Mouse (Mus musculus): Measurements from ENCODE around the gene Adamts17. TPM values are rescaled to one million over a fixed set of nuclear protein-coding genes. Genes with fewer than 3 reads are reported as not detected.

The Adamts17 gene
- polyA plus RNA-seq, 1 experiment from 2014 or later = 4.6 TPM

DNA sequence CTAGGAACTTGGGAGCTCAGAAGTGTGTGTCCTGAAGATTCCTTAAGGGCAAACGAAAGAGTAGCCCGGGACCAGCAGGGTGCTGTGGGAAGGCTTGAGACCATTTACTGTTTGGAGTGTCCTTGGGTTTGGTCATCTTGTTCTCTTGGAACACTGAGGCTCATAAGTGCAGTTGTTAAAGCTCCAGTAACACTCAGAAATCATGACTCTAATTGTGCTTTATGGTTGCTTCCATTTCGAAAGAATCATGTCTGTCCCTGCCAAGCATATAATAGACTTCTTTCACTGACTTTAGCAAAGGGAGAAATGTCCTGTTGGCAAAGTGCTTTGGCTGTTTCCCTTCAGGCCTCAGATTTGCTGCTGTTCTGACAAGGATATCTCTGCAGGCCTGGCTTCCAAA lies 210.9 kb downstream of the Adamts17 start:
- WGBS = 82% methylated on average over 3 of the region's 3 CpGs
- Histone ChIP-seq H3K27me3 (ENCODE audit: insufficient read depth, poor library complexity, severe bottlenecking) (no peaks in the 10 kb centered on the region), H3K27ac (0 out of 2 replicates have a peak overlapping the region, but pooled peaks have one; percentile 32), H3K4me3 (no peak overlapping the region), H3K36me3 (no peaks in the 10 kb centered on the region), H3K4me1 (peaks cover 29% of the 10 kb centered on the region), H3K9me3 (no peaks in the 10 kb centered on the region)
- no peak for DNase-seq (ENCODE audit: low spot score)

- Histone ChIP-seq H3K27ac (0 out of 2 replicates have a peak overlapping the region, but pooled peaks have one; percentile 32), H3K4me3 (no peak overlapping the region), H3K36me3 (no peaks in the 10 kb centered on the region), H3K9me3 (no peaks in the 10 kb centered on the region), H3K27me3 (ENCODE audit: insufficient read depth, poor library complexity, severe bottlenecking) (no peaks in the 10 kb centered on the region), H3K4me1 (peaks cover 31% of the 10 kb centered on the region)
- no peak for DNase-seq (ENCODE audit: low spot score)
- WGBS = 55% methylated on average over 7 of the region's 7 CpGs
Measured at GRCm38 (mm10) chr7:67051089-67051718, 211.7 kb downstream of the Adamts17 start.

DNA sequence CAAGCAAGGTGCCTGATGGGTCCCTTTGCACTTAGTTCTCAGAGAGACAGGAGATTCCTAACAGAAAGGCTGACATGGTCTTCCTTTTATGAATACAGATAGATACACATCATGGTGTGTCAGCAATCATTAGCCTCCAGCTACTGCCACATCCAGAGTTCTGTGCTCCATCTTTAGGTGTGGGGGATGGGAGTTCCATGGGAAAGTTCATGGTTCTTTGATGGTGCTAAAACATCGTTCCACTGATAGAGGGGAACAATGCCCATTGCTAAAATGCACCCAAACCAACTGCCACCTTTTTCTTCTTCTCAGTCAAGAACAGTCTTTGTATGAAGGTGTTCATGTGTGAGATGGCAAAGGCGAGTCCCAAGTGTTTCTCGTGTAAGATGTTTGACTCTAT lies 215.3 kb downstream of the Adamts17 start:
- H3K4me3 ChIP-seq = no peak overlapping the region
- 0 out of 2 replicates have a peak overlapping the region, but pooled peaks have one; percentile 42 for H3K27ac ChIP-seq
- 86% methylated on average over 3 of the region's 3 CpGs for WGBS
- DNase-seq (ENCODE audit: low spot score) = no peak
- H3K9me3 ChIP-seq = no peaks in the 10 kb centered on the region
- H3K36me3 ChIP-seq = no peaks in the 10 kb centered on the region
- H3K4me1 ChIP-seq = peaks cover 31% of the 10 kb centered on the region
- H3K27me3 ChIP-seq (ENCODE audit: insufficient read depth, poor library complexity, severe bottlenecking) = no peaks in the 10 kb centered on the region

DNA sequence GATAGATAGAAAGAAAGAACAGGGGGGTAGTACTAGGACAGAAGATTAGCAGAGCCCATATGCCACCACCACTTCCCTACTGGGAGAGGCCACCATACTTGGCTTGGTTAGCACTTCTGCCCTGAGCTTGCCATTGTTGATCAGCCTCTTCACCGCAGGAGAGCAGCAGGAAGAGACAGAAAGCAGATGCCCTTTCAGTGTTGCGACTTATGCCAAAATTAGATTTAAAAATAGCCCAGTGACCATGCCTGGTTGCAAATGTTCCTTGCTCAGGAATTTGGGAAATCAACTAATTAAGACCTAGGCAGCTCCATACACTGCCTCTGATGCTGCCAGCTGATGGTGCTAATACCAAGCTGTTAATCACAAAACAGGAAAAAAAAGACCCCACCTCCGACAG lies 216.0 kb downstream of the Adamts17 start:
- WGBS = 40% methylated on average over 3 of the region's 3 CpGs
- H3K27me3 ChIP-seq (ENCODE audit: insufficient read depth, poor library complexity, severe bottlenecking) = no peaks in the 10 kb centered on the region
- H3K27ac ChIP-seq = peak overlapping the region; percentile 42; the same call in 1 of the 2 replicates
- H3K4me3 ChIP-seq = no peak overlapping the region
- peaks cover 31% of the 10 kb centered on the region for H3K4me1 ChIP-seq
- no peaks in the 10 kb centered on the region for H3K9me3 ChIP-seq
- H3K36me3 ChIP-seq = no peaks in the 10 kb centered on the region
- no peak for DNase-seq (ENCODE audit: low spot score)

DNA sequence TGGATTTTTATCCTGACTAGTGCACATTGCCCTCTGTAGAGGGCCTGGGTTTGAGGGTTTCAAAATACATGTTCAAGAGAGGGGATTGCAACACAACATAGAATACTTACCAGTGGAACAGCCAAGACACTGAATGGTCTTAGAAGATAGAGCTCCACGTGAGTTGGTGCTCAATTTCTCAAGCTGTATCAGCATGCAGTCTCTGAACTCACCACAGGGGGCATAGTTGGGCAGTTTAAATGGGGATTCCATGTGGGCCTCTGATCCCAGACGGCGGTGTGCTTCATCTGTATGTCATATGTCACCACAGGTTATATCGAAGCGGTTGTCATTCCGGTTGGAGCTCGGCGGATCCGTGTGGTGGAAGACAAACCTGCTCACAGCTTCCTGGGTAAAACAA lies 222.2 kb downstream of the Adamts17 start:
- Histone ChIP-seq H3K27me3 (ENCODE audit: insufficient read depth, poor library complexity, severe bottlenecking) (no peaks in the 10 kb centered on the region), H3K9me3 (no peaks in the 10 kb centered on the region), H3K27ac (no peak overlapping the region), H3K36me3 (no peaks in the 10 kb centered on the region), H3K4me1 (peaks cover 9% of the 10 kb centered on the region; the same call in 1 of the 2 replicates), H3K4me3 (no peak overlapping the region)
- DNase-seq (ENCODE audit: low spot score) = no peak
- WGBS = 83% methylated on average over 9 of the region's 9 CpGs

GRCm38 (mm10) chr7:67062571-67062970 lies 223.0 kb downstream of the Adamts17 start:
- Histone ChIP-seq H3K4me3 (no peak overlapping the region), H3K27me3 (ENCODE audit: insufficient read depth, poor library complexity, severe bottlenecking) (no peaks in the 10 kb centered on the region), H3K9me3 (no peaks in the 10 kb centered on the region), H3K27ac (no peak overlapping the region), H3K36me3 (no peaks in the 10 kb centered on the region), H3K4me1 (peaks cover 10% of the 10 kb centered on the region; the same call in 1 of the 2 replicates)
- 87% methylated on average over 2 of the region's 2 CpGs for WGBS
- no peak for DNase-seq (ENCODE audit: low spot score)

- H3K4me1 ChIP-seq = peaks cover 13% of the 10 kb centered on the region; the same call in 1 of the 2 replicates
- peak; percentile 71 for DNase-seq (ENCODE audit: low spot score)
- WGBS = 87% methylated on average over 10 of the region's 10 CpGs
- H3K4me3 ChIP-seq = no peak overlapping the region
- H3K9me3 ChIP-seq = no peaks in the 10 kb centered on the region
- no peaks in the 10 kb centered on the region for H3K36me3 ChIP-seq
- 0 out of 2 replicates have a peak overlapping the region, but pooled peaks have one; percentile 30 for H3K27ac ChIP-seq
- no peaks in the 10 kb centered on the region for H3K27me3 ChIP-seq (ENCODE audit: insufficient read depth, poor library complexity, severe bottlenecking)
Measured at GRCm38 (mm10) chr7:67064627-67065305, 225.2 kb downstream of the Adamts17 start.

DNA sequence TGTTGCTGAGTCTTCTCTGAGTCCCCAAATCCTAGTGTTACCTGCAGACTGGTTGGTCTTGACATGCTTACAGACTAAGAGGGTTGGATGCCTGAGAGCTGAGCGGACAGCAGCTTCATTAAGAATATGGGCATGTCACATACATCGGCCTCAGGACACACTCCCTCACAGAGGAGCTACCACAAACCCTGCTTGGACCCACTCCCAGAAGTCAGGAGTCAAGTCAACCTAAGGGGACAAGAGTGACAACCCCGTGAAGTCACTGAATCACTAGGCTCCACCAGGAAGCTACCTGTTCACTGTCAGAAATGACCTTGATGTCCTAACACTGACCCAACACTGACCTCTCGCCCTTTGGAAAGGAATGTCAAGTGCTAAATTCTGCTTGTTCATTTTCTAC lies 226.1 kb downstream of the Adamts17 start:
- 77% methylated on average over 4 of the region's 4 CpGs for WGBS
- H3K27ac ChIP-seq = no peak overlapping the region
- H3K4me1 ChIP-seq = peaks cover 13% of the 10 kb centered on the region; the same call in 1 of the 2 replicates
- no peak overlapping the region for H3K4me3 ChIP-seq
- H3K36me3 ChIP-seq = no peaks in the 10 kb centered on the region
- H3K27me3 ChIP-seq (ENCODE audit: insufficient read depth, poor library complexity, severe bottlenecking) = no peaks in the 10 kb centered on the region
- peak; percentile 64 for DNase-seq (ENCODE audit: low spot score)
- no peaks in the 10 kb centered on the region for H3K9me3 ChIP-seq

DNA sequence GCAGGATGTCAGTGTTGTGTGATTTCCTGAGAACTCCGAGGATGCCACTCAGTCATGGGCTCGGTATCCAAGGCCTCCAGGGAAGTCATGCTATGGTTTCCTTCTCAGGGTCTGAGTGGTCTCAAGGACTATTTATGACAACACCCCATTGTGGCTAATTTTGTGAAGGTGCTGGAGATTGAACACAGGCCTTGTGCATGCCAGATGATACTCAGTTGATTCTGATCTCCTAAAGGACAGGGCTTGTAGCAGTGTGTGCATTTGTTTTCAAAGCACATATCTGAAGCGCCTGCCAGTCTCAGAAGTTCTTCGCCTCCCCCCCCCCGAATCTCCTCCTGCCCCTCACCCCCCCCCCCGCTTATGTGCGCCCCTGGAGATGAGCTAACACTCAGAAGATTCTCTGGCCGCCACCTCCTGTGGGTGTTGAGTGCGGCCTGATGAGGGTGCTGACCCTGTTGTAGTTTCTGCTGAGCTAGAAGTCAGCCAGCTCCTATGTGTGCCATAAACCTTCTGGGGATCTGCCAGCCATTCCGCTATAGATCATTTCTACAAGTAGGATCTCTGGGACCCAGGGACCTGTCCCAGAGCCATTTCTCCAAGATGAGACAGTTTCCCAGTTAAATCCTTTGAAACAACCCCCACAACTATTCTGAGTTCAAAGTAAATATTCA lies 232.6 kb downstream of the Adamts17 start:
- Histone ChIP-seq H3K4me3 (no peak overlapping the region), H3K9me3 (no peaks in the 10 kb centered on the region), H3K27ac (peak overlapping the region; percentile 50; the same call in 1 of the 2 replicates), H3K27me3 (ENCODE audit: insufficient read depth, poor library complexity, severe bottlenecking) (no peaks in the 10 kb centered on the region), H3K4me1 (peaks cover 32% of the 10 kb centered on the region), H3K36me3 (no peaks in the 10 kb centered on the region)
- 49% methylated on average over 10 of the region's 10 CpGs for WGBS
- no peak for DNase-seq (ENCODE audit: low spot score)

GRCm38 (mm10) chr7:67082751-67083150 lies 243.2 kb downstream of the Adamts17 start:
- Histone ChIP-seq H3K4me3 (no peak overlapping the region), H3K9me3 (no peaks in the 10 kb centered on the region), H3K4me1 (no peaks in the 10 kb centered on the region), H3K36me3 (no peaks in the 10 kb centered on the region), H3K27ac (no peak overlapping the region), H3K27me3 (ENCODE audit: insufficient read depth, poor library complexity, severe bottlenecking) (no peaks in the 10 kb centered on the region)
- WGBS = 89% methylated on average over 10 of the region's 10 CpGs
- DNase-seq (ENCODE audit: low spot score) = peak; percentile 60

GRCm38 (mm10) chr7:67087759-67088158 lies 248.2 kb downstream of the Adamts17 start:
- H3K4me1 ChIP-seq = no peaks in the 10 kb centered on the region
- no peak overlapping the region for H3K27ac ChIP-seq
- DNase-seq (ENCODE audit: low spot score) = no peak
- no peaks in the 10 kb centered on the region for H3K36me3 ChIP-seq
- no peaks in the 10 kb centered on the region for H3K27me3 ChIP-seq (ENCODE audit: insufficient read depth, poor library complexity, severe bottlenecking)
- H3K4me3 ChIP-seq = no peak overlapping the region
- WGBS = 69% methylated on average over 6 of the region's 6 CpGs
- H3K9me3 ChIP-seq = no peaks in the 10 kb centered on the region

- DNase-seq (ENCODE audit: low spot score) = no peak
- no peaks in the 10 kb centered on the region for H3K9me3 ChIP-seq
- H3K27me3 ChIP-seq (ENCODE audit: insufficient read depth, poor library complexity, severe bottlenecking) = no peaks in the 10 kb centered on the region
- no peaks in the 10 kb centered on the region for H3K36me3 ChIP-seq
- H3K4me1 ChIP-seq = peaks cover 3% of the 10 kb centered on the region; the same call in 1 of the 2 replicates
- no peak overlapping the region for H3K27ac ChIP-seq
- H3K4me3 ChIP-seq = no peak overlapping the region
- WGBS = 81% methylated on average over 2 of the region's 2 CpGs
Measured at GRCm38 (mm10) chr7:67097096-67097495, 257.6 kb downstream of the Adamts17 start.

GRCm38 (mm10) chr7:67101418-67101973 lies 262.0 kb downstream of the Adamts17 start:
- WGBS = 83% methylated on average over 3 of the region's 3 CpGs
- Histone ChIP-seq H3K27me3 (ENCODE audit: insufficient read depth, poor library complexity, severe bottlenecking) (no peaks in the 10 kb centered on the region), H3K9me3 (no peaks in the 10 kb centered on the region), H3K4me1 (peaks cover 8% of the 10 kb centered on the region), H3K27ac (no peak overlapping the region), H3K36me3 (no peaks in the 10 kb centered on the region), H3K4me3 (no peak overlapping the region)
- DNase-seq (ENCODE audit: low spot score) = no peak
